In genomic region chr9:83322991-83323583, GRCm38 (mm10) we compare ENCODE assay signal across 26 mouse cellular contexts.
DNase-seq lines count a peak whose midpoint lies in the region; ATAC-seq and TF ChIP-seq lines count a peak whose summit lies in the region.
"Had no signal": no experiment of that assay in that cellular context is flagged by ENCODE, and none has a peak within 500 bp of the region (broad histone marks: within the 10 kb centered on the region; RNA-seq: fewer than 3 reads in every experiment).

No protein-coding gene starts in this region.

- no peak overlapping the region for H3K4me2 ChIP-seq in heart, embryonic 11.5 days
- no peak overlapping the region for H3K4me2 ChIP-seq in hindbrain, embryonic 12.5 days (replicated peaks)
- H3K4me2 ChIP-seq in intestine, embryonic 16.5 days (ENCODE audit: low read depth, low read length): no peak overlapping the region
- H3K4me2 ChIP-seq: embryonic facial prominence, embryonic 13.5 days; forebrain, embryonic 15.5 days; heart, embryonic 15.5 days; limb, embryonic 13.5 days; liver, embryonic 11.5 days; midbrain, embryonic 12.5 days; neural tube, embryonic 13.5 days had no signal

- TF ChIP-seq CTCF in C2C12 (IDR thresholded peaks at IDR 0.05; ENCODE audit: control insufficient read depth, insufficient read depth, insufficient read length): no peak
- TF ChIP-seq CTCF in brain, embryonic 14.5 days (IDR thresholded peaks at IDR 0.05; ENCODE audit: borderline replicate concordance, extremely low read depth, insufficient read depth, insufficient read length): no peak

- H3K27ac ChIP-seq in heart, embryonic 11.5 days (ENCODE audit: low read depth, low read length): no peak overlapping the region
- H3K27ac ChIP-seq in hindbrain, embryonic 12.5 days: no peak overlapping the region
- H3K27ac ChIP-seq in hindbrain, embryonic 10.5 days: no peak overlapping the region
- H3K27ac ChIP-seq in intestine, embryonic 16.5 days (ENCODE audit: low read length): no peak overlapping the region
- H3K27ac ChIP-seq: embryonic facial prominence, embryonic 13.5 days; forebrain, embryonic 10.5 days; forebrain, embryonic 15.5 days; heart, embryonic 15.5 days; limb, embryonic 13.5 days; midbrain, embryonic 12.5 days; neural tube, embryonic 13.5 days had no signal

- ATAC-seq in heart, embryonic 11.5 days (replicated peaks; ENCODE audit: insufficient number of reproducible peaks, low FRiP score, low TSS enrichment): no peak
- 0 out of 2 replicates have a peak, but pooled peaks have one; percentile 17 for ATAC-seq in hindbrain, embryonic 12.5 days (ENCODE audit: low FRiP score)
- ATAC-seq in intestine, embryonic 16.5 days: no peak
- ATAC-seq: forebrain, embryonic 15.5 days; intestine, postnatal 0 days had no signal

- H3K4me1 ChIP-seq in heart, embryonic 11.5 days (ENCODE audit: control insufficient read depth, insufficient read depth, low read length): no peaks in the 10 kb centered on the region
- H3K4me1 ChIP-seq in hindbrain, embryonic 12.5 days: peaks cover 13% of the 10 kb centered on the region
- H3K4me1 ChIP-seq in hindbrain, embryonic 10.5 days (replicated peaks): peaks cover 10% of the 10 kb centered on the region
- no peaks in the 10 kb centered on the region for H3K4me1 ChIP-seq in intestine, embryonic 16.5 days (ENCODE audit: control insufficient read depth, insufficient read depth, low read length)
- H3K4me1 ChIP-seq: heart, embryonic 15.5 days had no signal

- H3K9me3 ChIP-seq in heart, embryonic 11.5 days (replicated peaks; ENCODE audit: control insufficient read depth, low read length): no peaks in the 10 kb centered on the region
- H3K9me3 ChIP-seq in hindbrain, embryonic 12.5 days (replicated peaks): no peaks in the 10 kb centered on the region
- no peaks in the 10 kb centered on the region for H3K9me3 ChIP-seq in hindbrain, embryonic 10.5 days
- no peaks in the 10 kb centered on the region for H3K9me3 ChIP-seq in intestine, embryonic 16.5 days (ENCODE audit: control insufficient read depth, low read length)
- H3K9me3 ChIP-seq: embryonic facial prominence, embryonic 13.5 days; forebrain, embryonic 10.5 days; forebrain, embryonic 15.5 days; heart, embryonic 15.5 days; limb, embryonic 13.5 days; megakaryocyte, embryonic 14.5 days; midbrain, embryonic 12.5 days; neural tube, embryonic 13.5 days had no signal

- WGBS in heart, embryonic 11.5 days (ENCODE audit: insufficient replicate concordance): 79% methylated on average over 8 of the region's 8 CpGs
- WGBS in hindbrain, embryonic 12.5 days: 83% methylated on average over 8 of the region's 8 CpGs
- 89% methylated on average over 8 of the region's 8 CpGs for WGBS in hindbrain, embryonic 10.5 days
- 82% methylated on average over 8 of the region's 8 CpGs for WGBS in intestine, embryonic 16.5 days

- no peak for TF ChIP-seq POLR2A in brain, embryonic 14.5 days (IDR thresholded peaks at IDR 0.05; ENCODE audit: borderline replicate concordance, extremely low read depth, insufficient read depth, insufficient read length, poor library complexity, severe bottlenecking)

- H3ac ChIP-seq in C2C12 (ENCODE audit: control insufficient read depth, insufficient read length, low read depth): no peak overlapping the region

- no peaks in the 10 kb centered on the region for H3K36me3 ChIP-seq in heart, embryonic 11.5 days (ENCODE audit: control insufficient read depth, insufficient read depth, low read length)
- no peaks in the 10 kb centered on the region for H3K36me3 ChIP-seq in hindbrain, embryonic 12.5 days
- no peaks in the 10 kb centered on the region for H3K36me3 ChIP-seq in hindbrain, embryonic 10.5 days
- H3K36me3 ChIP-seq in C2C12 (ENCODE audit: control insufficient read depth, insufficient read depth): no peaks in the 10 kb centered on the region
- no peaks in the 10 kb centered on the region for H3K36me3 ChIP-seq in intestine, embryonic 16.5 days (ENCODE audit: control insufficient read depth, insufficient read depth, low read length)
- H3K36me3 ChIP-seq: embryonic facial prominence, embryonic 13.5 days; forebrain, embryonic 10.5 days; forebrain, embryonic 15.5 days; heart, embryonic 15.5 days; limb, embryonic 13.5 days; midbrain, embryonic 12.5 days; neural tube, embryonic 13.5 days had no signal

- H3K79me2 ChIP-seq in C2C12 (ENCODE audit: control insufficient read depth, insufficient read depth): no peaks in the 10 kb centered on the region

- H3K9ac ChIP-seq in heart, embryonic 11.5 days (ENCODE audit: low read depth, low read length): no peak overlapping the region
- H3K9ac ChIP-seq in hindbrain, embryonic 12.5 days: no peak overlapping the region
- no peak overlapping the region for H3K9ac ChIP-seq in intestine, embryonic 16.5 days (ENCODE audit: low read depth, low read length)
- H3K9ac ChIP-seq: embryonic facial prominence, embryonic 13.5 days; forebrain, embryonic 15.5 days; heart, embryonic 15.5 days; limb, embryonic 13.5 days; midbrain, embryonic 12.5 days; neural tube, embryonic 13.5 days had no signal

- H3K4me3 ChIP-seq in heart, embryonic 11.5 days (ENCODE audit: low read depth, low read length): no peak overlapping the region
- H3K4me3 ChIP-seq in hindbrain, embryonic 12.5 days: no peak overlapping the region
- H3K4me3 ChIP-seq in hindbrain, embryonic 10.5 days: no peak overlapping the region
- no peak overlapping the region for H3K4me3 ChIP-seq in C2C12 (ENCODE audit: insufficient read depth, poor library complexity, severe bottlenecking)
- no peak overlapping the region for H3K4me3 ChIP-seq in intestine, embryonic 16.5 days (ENCODE audit: low read length)
- H3K4me3 ChIP-seq: embryonic facial prominence, embryonic 13.5 days; forebrain, embryonic 10.5 days; forebrain, embryonic 15.5 days; heart, embryonic 15.5 days; limb, embryonic 13.5 days; megakaryocyte, embryonic 14.5 days; midbrain, embryonic 12.5 days; neural tube, embryonic 13.5 days had no signal

- no peaks in the 10 kb centered on the region for H3K27me3 ChIP-seq in heart, embryonic 11.5 days (ENCODE audit: control insufficient read depth, insufficient read depth, low read length)
- H3K27me3 ChIP-seq in hindbrain, embryonic 12.5 days: no peaks in the 10 kb centered on the region
- no peaks in the 10 kb centered on the region for H3K27me3 ChIP-seq in hindbrain, embryonic 10.5 days (ENCODE audit: insufficient read depth, poor library complexity, severe bottlenecking)
- no peaks in the 10 kb centered on the region for H3K27me3 ChIP-seq in C2C12 (ENCODE audit: control insufficient read depth, insufficient read depth, insufficient read length)
- H3K27me3 ChIP-seq in intestine, embryonic 16.5 days (replicated peaks; ENCODE audit: control insufficient read depth, insufficient read depth, low read length): no peaks in the 10 kb centered on the region
- H3K27me3 ChIP-seq: embryonic facial prominence, embryonic 13.5 days; forebrain, embryonic 15.5 days; heart, embryonic 15.5 days; limb, embryonic 13.5 days; midbrain, embryonic 12.5 days; neural tube, embryonic 13.5 days had no signal

- peak; percentile 45 to 65 for DNase-seq in heart, adult 18-20 months
- no peak for DNase-seq in hindbrain, embryonic 10.5 days (ENCODE audit: low spot score)
- peak; percentile 16 for DNase-seq in brain, embryonic 14.5 days (ENCODE audit: low read depth)
- DNase-seq in kidney, adult 8-10 months: no peak
- DNase-seq: adrenal gland, postnatal 14 days; cerebellum, adult 18-20 months; cerebellum, postnatal 10 days; gastrocnemius, postnatal 14 days; kidney, postnatal 14 days; lung, postnatal 4 days; right cerebral cortex, postnatal 14 days; thymus, postnatal 14 days had no signal

- no peaks in the 10 kb centered on the region for H3K79me3 ChIP-seq in C2C12 (ENCODE audit: low read depth)

TF ChIP-seq in C2C12, 6 proteins besides CTCF, POLR2A, EP300 and RAD21:
- peak; percentile 35 for TF ChIP-seq FOSL1 (IDR thresholded peaks at IDR 0.05; ENCODE audit: insufficient read depth, low read length, poor library complexity, severe bottlenecking)
- no peak for TF ChIP-seq CEBPB (IDR thresholded peaks at IDR 0.05; ENCODE audit: low read depth)
- peak; percentile 91 for TF ChIP-seq USF1 (IDR thresholded peaks at IDR 0.05; ENCODE audit: low read depth)
- peak; percentile 85 for TF ChIP-seq MYOD1 (IDR thresholded peaks at IDR 0.05; ENCODE audit: control insufficient read depth, insufficient read length, low read depth)
- no peak for TF ChIP-seq MYOG (IDR thresholded peaks at IDR 0.05; ENCODE audit: control insufficient read depth, extremely low read depth, insufficient read length)
- peak; percentile 95 for TF ChIP-seq MAX (IDR thresholded peaks at IDR 0.05)

Comparison
In these comparisons a context has a peak if more than half of its experiments do, and no peak if none do; other contexts are left out.
1. DNase-seq: peak in heart, adult 18-20 months (2 of 2) and brain, embryonic 14.5 days (single experiment); none in hindbrain, embryonic 10.5 days (single experiment) and kidney, adult 8-10 months (0 of 2).